Mouse (Mus musculus) embryonic facial prominence, embryonic 10.5 days (tissue): ENCODE measurements around the gene Ulk3. TPM values are rescaled to one million over a fixed set of nuclear protein-coding genes. Genes with fewer than 3 reads are reported as not detected.

Source experiments
- DNase-seq: peaks from one replicate; pipeline ENCODE4 v3.0.0-alpha.2; 2017; ENCODE audit warnings: low spot score
- H3K27ac ChIP-seq: fragments of 300-500 bp; sonication (generic); replicated peaks from 2 replicates; pipeline ENCODE4 v1.5.1; 2016; ENCODE audit warnings: mild to moderate bottlenecking
- H3K27me3 ChIP-seq: fragments of 300-500 bp; sonication (generic); replicated peaks from 2 replicates; pipeline ENCODE4 v1.6.1; 2016; ENCODE audit warnings: low read depth, mild to moderate bottlenecking; ENCODE audit not compliant: poor library complexity, severe bottlenecking
- H3K36me3 ChIP-seq: fragments of 300-500 bp; sonication (generic); replicated peaks from 2 replicates; pipeline ENCODE4 v1.6.1; 2016; ENCODE audit warnings: mild to moderate bottlenecking, moderate library complexity
- H3K4me1 ChIP-seq: fragments of 300-500 bp; sonication (generic); 2 replicates; pipeline ENCODE4 v1.6.1; 2016
- H3K4me3 ChIP-seq: fragments of 300-500 bp; sonication (generic); 2 replicates; pipeline ENCODE4 v1.5.1; 2016; ENCODE audit warnings: mild to moderate bottlenecking, moderate library complexity
- H3K9me3 ChIP-seq: fragments of 300-500 bp; sonication (generic); 2 replicates; pipeline ENCODE4 v1.6.1; 2016; ENCODE audit warnings: mild to moderate bottlenecking
- WGBS: fragments of 180-500 bp; shearing (Covaris S2); methylation state at CpG from one replicate; pipeline ENCODE4 v1.1.7; 2016; 5-methylcytosine and 5-hydroxymethylcytosine counted together
- polyA plus RNA-seq: library from polyadenylated mRNA; unstranded; fragments of >200 nt; fragmentation: Nextera tagmentation; extraction: Ambion mirVana; gene quantifications from 2 replicates; pipeline ENCODE4 v1.2.1, GENCODE M21; 2016

The Ulk3 gene
- 13.3 and 16.4 TPM in 2 replicates for polyA plus RNA-seq

- peak; percentile 82 for DNase-seq
- Histone ChIP-seq H3K27me3 (peaks cover 12% of the 10 kb centered on the region; the same call in 1 of the 2 replicates), H3K4me3 (peak within 1 kb of the TSS; percentile 90), H3K4me1 (peaks cover 37% of the 10 kb centered on the region), H3K27ac (peak within 1 kb of the TSS; percentile 86), H3K9me3 (no peaks in the 10 kb centered on the region), H3K36me3 (peaks cover 49% of the 10 kb centered on the region)
- WGBS: under 1% methylated on average over 58 of the region's 58 CpGs
Observed at GRCm38 (mm10) chr9:57589224-57590126, at the start of gene Ulk3. Ulk3 (plus strand) TSS chr9:57589452.

- Histone ChIP-seq H3K27me3 (no peaks in the 10 kb centered on the region), H3K4me3 (no peak overlapping the region), H3K27ac (no peak overlapping the region), H3K4me1 (peaks cover 22% of the 10 kb centered on the region), H3K9me3 (no peaks in the 10 kb centered on the region), H3K36me3 (peaks cover 61% of the 10 kb centered on the region)
- DNase-seq: no peak
- WGBS: 84% methylated on average over 2 of the region's 2 CpGs
Observed at GRCm38 (mm10) chr9:57539550-57539949, 49.7 kb upstream of the Ulk3 start.

- Histone ChIP-seq H3K4me1 (peaks cover 22% of the 10 kb centered on the region), H3K27ac (no peak overlapping the region), H3K36me3 (peaks cover 75% of the 10 kb centered on the region), H3K27me3 (no peaks in the 10 kb centered on the region), H3K9me3 (no peaks in the 10 kb centered on the region), H3K4me3 (no peak overlapping the region)
- peak; percentile 39 for DNase-seq
- 28% methylated on average over 1 of the region's 1 CpGs for WGBS
Observed at GRCm38 (mm10) chr9:57541312-57541711, 47.9 kb upstream of the Ulk3 start.

GRCm38 (mm10) chr9:57543951-57544350 is 45.3 kb upstream of the Ulk3 start:
- DNase-seq: no peak
- H3K9me3 ChIP-seq: no peaks in the 10 kb centered on the region
- 86% methylated on average over 3 of the region's 3 CpGs for WGBS
- H3K4me1 ChIP-seq: peaks cover 3% of the 10 kb centered on the region
- H3K27ac ChIP-seq: no peak overlapping the region
- no peaks in the 10 kb centered on the region for H3K27me3 ChIP-seq
- peaks cover 97% of the 10 kb centered on the region for H3K36me3 ChIP-seq
- no peak overlapping the region for H3K4me3 ChIP-seq

- WGBS: 86% methylated on average over 5 of the region's 5 CpGs
- H3K27me3 ChIP-seq: no peaks in the 10 kb centered on the region
- H3K27ac ChIP-seq: no peak overlapping the region
- peaks cover 85% of the 10 kb centered on the region for H3K36me3 ChIP-seq
- H3K4me3 ChIP-seq: no peak overlapping the region
- peaks cover 7% of the 10 kb centered on the region for H3K4me1 ChIP-seq
- DNase-seq: no peak
- no peaks in the 10 kb centered on the region for H3K9me3 ChIP-seq
Observed at GRCm38 (mm10) chr9:57547287-57547686, 42.0 kb upstream of the Ulk3 start.

GRCm38 (mm10) chr9:57547869-57548268 is 41.4 kb upstream of the Ulk3 start:
- Histone ChIP-seq H3K4me3 (no peak overlapping the region), H3K36me3 (peaks cover 80% of the 10 kb centered on the region), H3K27me3 (no peaks in the 10 kb centered on the region), H3K4me1 (peaks cover 7% of the 10 kb centered on the region), H3K27ac (no peak overlapping the region), H3K9me3 (no peaks in the 10 kb centered on the region)
- 92% methylated on average over 11 of the region's 11 CpGs for WGBS
- no peak for DNase-seq

- Histone ChIP-seq H3K36me3 (peaks cover 66% of the 10 kb centered on the region), H3K27me3 (no peaks in the 10 kb centered on the region), H3K4me1 (peaks cover 13% of the 10 kb centered on the region), H3K4me3 (no peak overlapping the region), H3K9me3 (no peaks in the 10 kb centered on the region), H3K27ac (no peak overlapping the region)
- WGBS: 95% methylated on average over 4 of the region's 4 CpGs
- DNase-seq: no peak
Observed at GRCm38 (mm10) chr9:57549186-57549585, 40.1 kb upstream of the Ulk3 start.

- Histone ChIP-seq H3K9me3 (no peaks in the 10 kb centered on the region), H3K4me3 (no peak overlapping the region), H3K27me3 (no peaks in the 10 kb centered on the region), H3K36me3 (peaks cover 55% of the 10 kb centered on the region), H3K27ac (no peak overlapping the region), H3K4me1 (peaks cover 16% of the 10 kb centered on the region)
- no peak for DNase-seq
- 88% methylated on average over 11 of the region's 11 CpGs for WGBS
Observed at GRCm38 (mm10) chr9:57550126-57550862, 39.0 kb upstream of the Ulk3 start.

GRCm38 (mm10) chr9:57552139-57552887 is 36.9 kb upstream of the Ulk3 start, which contains the start of gene Mpi:
Mpi (minus strand) TSS chr9:57552763.
- peak within 1 kb of the TSS; percentile 82 for H3K27ac ChIP-seq
- H3K4me3 ChIP-seq: peak within 1 kb of the TSS; percentile 85
- H3K27me3 ChIP-seq: no peaks in the 10 kb centered on the region
- WGBS: 1% methylated on average over 28 of the region's 28 CpGs
- no peaks in the 10 kb centered on the region for H3K9me3 ChIP-seq
- H3K4me1 ChIP-seq: peaks cover 16% of the 10 kb centered on the region
- DNase-seq: peak; percentile 77
- H3K36me3 ChIP-seq: peaks cover 36% of the 10 kb centered on the region

GRCm38 (mm10) chr9:57553119-57553518 is 36.1 kb upstream of the Ulk3 start:
- WGBS: 74% methylated on average over 11 of the region's 11 CpGs
- H3K36me3 ChIP-seq: peaks cover 28% of the 10 kb centered on the region
- DNase-seq: no peak
- no peak overlapping the region; the same call in 1 of the 2 replicates for H3K4me3 ChIP-seq
- H3K9me3 ChIP-seq: no peaks in the 10 kb centered on the region
- no peaks in the 10 kb centered on the region for H3K27me3 ChIP-seq
- no peak overlapping the region; the same call in 1 of the 2 replicates for H3K27ac ChIP-seq
- peaks cover 16% of the 10 kb centered on the region for H3K4me1 ChIP-seq

GRCm38 (mm10) chr9:57554753-57555152 is 34.5 kb upstream of the Ulk3 start:
- peaks cover 16% of the 10 kb centered on the region for H3K4me1 ChIP-seq
- no peaks in the 10 kb centered on the region for H3K9me3 ChIP-seq
- H3K36me3 ChIP-seq: peaks cover 11% of the 10 kb centered on the region
- WGBS: 47% methylated on average over 3 of the region's 3 CpGs
- no peak for DNase-seq
- H3K27ac ChIP-seq: no peak overlapping the region
- no peak overlapping the region for H3K4me3 ChIP-seq
- no peaks in the 10 kb centered on the region for H3K27me3 ChIP-seq

- H3K4me3 ChIP-seq: no peak overlapping the region
- no peaks in the 10 kb centered on the region for H3K36me3 ChIP-seq
- no peak overlapping the region for H3K27ac ChIP-seq
- no peaks in the 10 kb centered on the region for H3K27me3 ChIP-seq
- no peak for DNase-seq
- 82% methylated on average over 3 of the region's 3 CpGs for WGBS
- peaks cover 27% of the 10 kb centered on the region for H3K4me1 ChIP-seq
- no peaks in the 10 kb centered on the region for H3K9me3 ChIP-seq
Observed at GRCm38 (mm10) chr9:57557215-57557614, 32.0 kb upstream of the Ulk3 start.
